Mouse (Mus musculus) liver, embryonic 14.5 days (tissue): Measurements from ENCODE around the gene Zdhhc1.

Experiments
- CTCF ChIP-seq: IDR thresholded peaks from 2 replicates; pipeline ENCODE4 v1.5.1; 2016; ENCODE audit warnings: antibody characterized with exemption, low read depth, control low read depth
- EP300 ChIP-seq: IDR thresholded peaks from 2 replicates; pipeline ENCODE4 v1.6.1; 2016; ENCODE audit warnings: antibody characterized with exemption, low read depth

- TF ChIP-seq EP300 (no peak), CTCF (no peak)
Observed at GRCm38 (mm10) chr8:105508758-105509157, 12.1 kb upstream of the Zdhhc1 start.
